Mouse (Mus musculus) CH12.LX (cell line): ENCODE measurements at regions not wholly inside any gene's neighbourhood (a gene's known extent, or its start where the extent isn't known, plus 50 kb on each side); places are given as distances from the start of the nearest gene placed in this dataset.
A peak's percentile ranks its signal among the peaks of the same experiment; 100 is the strongest.

Experiments
- DNase-seq: peaks from one replicate; pipeline ENCODE4 v3.0.0-alpha.2; 2013; ENCODE audit errors: extremely low read depth
- H3K27ac ChIP-seq: 2 replicates; pipeline ENCODE4 v1.5.1; 2012; ENCODE audit warnings: low read depth, mild to moderate bottlenecking, control low read depth, moderate library complexity; ENCODE audit not compliant: insufficient read depth
- H3K27me3 ChIP-seq: replicated peaks from 2 replicates; pipeline ENCODE3; 2012; ENCODE audit warnings: inconsistent platforms
- H3K36me3 ChIP-seq, 2 experiments: replicated peaks in 1 of 2; 2 replicates each; pipeline versions ENCODE3 to v1.6.1; 2012; ENCODE audit warnings: inconsistent platforms in 1 of 2, low read length in 1 of 2, mild to moderate bottlenecking in 1 of 2, mixed read lengths in 1 of 2, moderate library complexity in 1 of 2; ENCODE audit not compliant: control insufficient read depth in 1 of 2, insufficient read depth in 1 of 2
- H3K4me1 ChIP-seq, 2 experiments: 2 replicates each; pipeline ENCODE4 v1.6.1; 2012; ENCODE audit warnings: inconsistent platforms in 1 of 2, moderate library complexity in 1 of 2; ENCODE audit not compliant: insufficient read depth in 2 of 2, control insufficient read depth in 1 of 2
- H3K4me2 ChIP-seq: 2 replicates; pipeline ENCODE4 v1.6.1; 2012; ENCODE audit warnings: low read depth, mild to moderate bottlenecking, control low read depth; ENCODE audit not compliant: poor library complexity, insufficient read depth, severe bottlenecking
- H3K4me3 ChIP-seq, 3 experiments: fragments of 150-350 bp in 1 of 3; sonication (generic) in 1 of 3; replicated peaks in 1 of 3; 2 replicates each; pipeline versions ENCODE3 to v1.5.1; 2011 to 2012; ENCODE audit warnings: low read depth in 2 of 3, low read length in 2 of 3, mild to moderate bottlenecking in 2 of 3, moderate library complexity in 2 of 3, control low read depth in 1 of 3, improper control_type of control experiment in 1 of 3, inconsistent platforms in 1 of 3, mixed read lengths in 1 of 3; ENCODE audit not compliant: poor library complexity in 1 of 3
- H3K79me2 ChIP-seq: replicated peaks from 2 replicates; pipeline ENCODE4 v1.6.1; 2012; ENCODE audit warnings: mild to moderate bottlenecking, moderate library complexity; ENCODE audit not compliant: control insufficient read depth, poor library complexity, insufficient read depth, severe bottlenecking; ENCODE audit errors: extremely low read depth
- H3K9ac ChIP-seq: 2 replicates; pipeline ENCODE4 v1.6.1; 2012; ENCODE audit warnings: low read depth, mild to moderate bottlenecking, control low read depth, moderate library complexity; ENCODE audit not compliant: insufficient read depth
- H3K9me3 ChIP-seq: replicated peaks from 2 replicates; pipeline ENCODE3; 2012; ENCODE audit warnings: low read length, inconsistent platforms, mixed read lengths
- BHLHE40 ChIP-seq: IDR thresholded peaks from 2 replicates; pipeline ENCODE4 v1.6.1; 2011; ENCODE audit warnings: mild to moderate bottlenecking, low read depth, low read length, improper control_type of control experiment
- CHD2 ChIP-seq: IDR thresholded peaks from 2 replicates; pipeline ENCODE4 v1.6.1; 2011; ENCODE audit warnings: low read length, improper control_type of control experiment
- CTCF ChIP-seq, 2 experiments: IDR thresholded peaks in 1 of 2; conservative IDR thresholded peaks in 1 of 2; 2 replicates each; pipeline ENCODE4 v1.5.1; 2011 to 2012; ENCODE audit warnings: low read depth in 2 of 2, low read length in 2 of 2, improper control_type of control experiment in 1 of 2, inconsistent platforms in 1 of 2, mild to moderate bottlenecking in 1 of 2, moderate library complexity in 1 of 2
- EP300 ChIP-seq: IDR thresholded peaks from 2 replicates; pipeline ENCODE4 v1.6.1; 2011; ENCODE audit warnings: low read length, improper control_type of control experiment
- GABPA ChIP-seq: IDR thresholded peaks from 2 replicates; pipeline ENCODE4 v1.6.1; 2012; ENCODE audit warnings: low read depth, low read length, improper control_type of control experiment, inconsistent platforms; ENCODE audit not compliant: insufficient replicate concordance
- IRF4 ChIP-seq: IDR thresholded peaks from 2 replicates; pipeline ENCODE4 v1.6.1; 2014; ENCODE audit warnings: low read depth, mild to moderate bottlenecking, inconsistent platforms, low read length, improper control_type of control experiment
- MAX ChIP-seq: IDR thresholded peaks from 2 replicates; pipeline ENCODE4 v1.6.1; 2011; ENCODE audit warnings: low read length, improper control_type of control experiment
- MXI1 ChIP-seq: IDR thresholded peaks from 2 replicates; pipeline ENCODE4 v1.6.1; 2011; ENCODE audit warnings: mild to moderate bottlenecking, low read depth, low read length, improper control_type of control experiment
- NELFE ChIP-seq: IDR thresholded peaks from 2 replicates; pipeline ENCODE4 v1.6.1; 2011; ENCODE audit warnings: low read depth, low read length, improper control_type of control experiment
- PAX5 ChIP-seq: IDR thresholded peaks from 2 replicates; pipeline ENCODE4 v1.6.1; 2012; ENCODE audit warnings: low read length, inconsistent platforms, mixed read lengths
- POLR2A ChIP-seq: IDR thresholded peaks from 2 replicates; pipeline ENCODE4 v1.6.1; 2011; ENCODE audit warnings: low read depth, mild to moderate bottlenecking, improper control_type of control experiment, low read length
- POLR2AphosphoS2 ChIP-seq: IDR thresholded peaks from 2 replicates; pipeline ENCODE4 v1.6.1; 2011; ENCODE audit warnings: low read depth, low read length, improper control_type of control experiment
- SIN3A ChIP-seq: IDR thresholded peaks from 2 replicates; pipeline ENCODE4 v1.6.1; 2012; ENCODE audit warnings: low read length, improper control_type of control experiment, inconsistent platforms
- SMC3 ChIP-seq: IDR thresholded peaks from 2 replicates; pipeline ENCODE4 v1.6.1; 2011; ENCODE audit warnings: low read depth, low read length, improper control_type of control experiment
- UBTF ChIP-seq: IDR thresholded peaks from 2 replicates; pipeline ENCODE4 v1.6.1; 2012; ENCODE audit warnings: low read depth, mild to moderate bottlenecking, inconsistent platforms, low read length, improper control_type of control experiment, moderate library complexity
- USF2 ChIP-seq: conservative IDR thresholded peaks from 2 replicates; pipeline ENCODE4 v1.6.1; 2011; ENCODE audit warnings: low read depth, low read length, improper control_type of control experiment
- ZC3H11A ChIP-seq: IDR thresholded peaks from 2 replicates; pipeline ENCODE4 v1.6.1; 2012; ENCODE audit warnings: low read depth, mild to moderate bottlenecking, inconsistent platforms, low read length, improper control_type of control experiment
- ZNF384 ChIP-seq: IDR thresholded peaks from 2 replicates; pipeline ENCODE4 v1.6.1; 2012; ENCODE audit warnings: low read depth, low read length, improper control_type of control experiment, inconsistent platforms
- dilution Hi-C: fragments of 300-500 bp; cut with MboI; formaldehyde crosslinking; loops from 2 replicates; pipeline ENCODE4 v1.14.3; 2020; ENCODE audit warnings: low sequenced_read_pairs; ENCODE audit not compliant: extremely low pct_unique_long_range_greater_than_20kb, extremely low pct_ligation_motif_present
- in situ Hi-C: fragments of 300-500 bp; cut with MboI; formaldehyde crosslinking; loops from 3 replicates; pipeline ENCODE4 v1.14.3; 2019; ENCODE audit warnings: low sequenced_read_pairs, low pct_ligation_motif_present, low pct_unique_long_range_greater_than_20kb, mixed read lengths

- dilution Hi-C loops: no loop called here
- no peak overlapping the region for H3K9ac ChIP-seq
- no peak for DNase-seq
- H3K4me3 ChIP-seq: no peak overlapping the region
- no peaks in the 10 kb centered on the region for H3K4me1 ChIP-seq
- H3K27ac ChIP-seq: no peak overlapping the region
- peaks cover 38% of the 10 kb centered on the region for H3K27me3 ChIP-seq
- no peaks in the 10 kb centered on the region for H3K36me3 ChIP-seq
- H3K4me2 ChIP-seq: no peak overlapping the region
- no peak for TF ChIP-seq BHLHE40
- TF ChIP-seq UBTF: no peak
- no peak for TF ChIP-seq NELFE
- no peak for TF ChIP-seq CHD2
- TF ChIP-seq MAX: no peak
- no peak for TF ChIP-seq MXI1
- TF ChIP-seq IRF4: no peak
- TF ChIP-seq, all 38 proteins: peak for 0
- in situ Hi-C loops: no loop called here
- H3K79me2 ChIP-seq: no peaks in the 10 kb centered on the region
- no peaks in the 10 kb centered on the region for H3K9me3 ChIP-seq
These were observed 529.0 kb downstream of the Defb40 start for GRCm38 (mm10) chr8:18449015-18449414.

GRCm38 (mm10) chr8:18442212-18442611, 535.8 kb downstream of the Defb40 start:
- dilution Hi-C loops (no loop called here), in situ Hi-C loops (no loop called here)
- no peak for DNase-seq
- Histone ChIP-seq H3K36me3 (no peaks in the 10 kb centered on the region), H3K79me2 (no peaks in the 10 kb centered on the region), H3K9me3 (no peaks in the 10 kb centered on the region), H3K27ac (no peak overlapping the region), H3K4me1 (no peaks in the 10 kb centered on the region), H3K4me3 (no peak overlapping the region), H3K27me3 (peaks cover 30% of the 10 kb centered on the region), H3K9ac (no peak overlapping the region), H3K4me2 (no peak overlapping the region)
- TF ChIP-seq ZNF384: no peak
- TF ChIP-seq USF2: no peak
- no peak for TF ChIP-seq CHD2
- TF ChIP-seq IRF4: no peak
- peak in 1 of 2 experiments; percentile 31; a peak in 1 of 4 replicates for TF ChIP-seq CTCF (conservative IDR thresholded peaks at IDR 0.05 in 1 of 2, IDR thresholded peaks at IDR 0.05 in 1 of 2; ENCODE audit: low read depth in 2 of 2, low read length in 2 of 2)
- no peak for TF ChIP-seq POLR2A
- no peak for TF ChIP-seq GABPA
- TF ChIP-seq SIN3A: no peak
- no peak for TF ChIP-seq UBTF
- no peak for TF ChIP-seq NELFE
- no peak for TF ChIP-seq POLR2AphosphoS2
- TF ChIP-seq PAX5: no peak
- no peak for TF ChIP-seq ZC3H11A
- TF ChIP-seq MAX: no peak
- TF ChIP-seq EP300: no peak
- TF ChIP-seq SMC3: peak; percentile 8; the same call in 1 of the 2 replicates
- no peak for TF ChIP-seq BHLHE40
